Mouse (Mus musculus): Measurements from ENCODE around the gene Iars. TPM values are rescaled to one million over a fixed set of nuclear protein-coding genes. Genes with fewer than 3 reads are reported as not detected.

Gene Iars
- 10 to 100 TPM; 55.4 to 66.6 TPM for total RNA-seq (2021)
- long read RNA-seq, experiment 1, full-length matches to known transcripts = 7 of 25 reads
- long read RNA-seq, experiment 1, partial matches to known transcripts = 12 of 25 reads
- long read RNA-seq, experiment 1, other reads (novel, unspliced or antisense) = 6 of 25 reads
- long read RNA-seq, experiment 2, full-length matches to known transcripts = 18 of 30 reads
- long read RNA-seq, experiment 2, partial matches to known transcripts = 7 of 30 reads
- long read RNA-seq, experiment 2, other reads (novel, unspliced or antisense) = 5 of 30 reads

DNA sequence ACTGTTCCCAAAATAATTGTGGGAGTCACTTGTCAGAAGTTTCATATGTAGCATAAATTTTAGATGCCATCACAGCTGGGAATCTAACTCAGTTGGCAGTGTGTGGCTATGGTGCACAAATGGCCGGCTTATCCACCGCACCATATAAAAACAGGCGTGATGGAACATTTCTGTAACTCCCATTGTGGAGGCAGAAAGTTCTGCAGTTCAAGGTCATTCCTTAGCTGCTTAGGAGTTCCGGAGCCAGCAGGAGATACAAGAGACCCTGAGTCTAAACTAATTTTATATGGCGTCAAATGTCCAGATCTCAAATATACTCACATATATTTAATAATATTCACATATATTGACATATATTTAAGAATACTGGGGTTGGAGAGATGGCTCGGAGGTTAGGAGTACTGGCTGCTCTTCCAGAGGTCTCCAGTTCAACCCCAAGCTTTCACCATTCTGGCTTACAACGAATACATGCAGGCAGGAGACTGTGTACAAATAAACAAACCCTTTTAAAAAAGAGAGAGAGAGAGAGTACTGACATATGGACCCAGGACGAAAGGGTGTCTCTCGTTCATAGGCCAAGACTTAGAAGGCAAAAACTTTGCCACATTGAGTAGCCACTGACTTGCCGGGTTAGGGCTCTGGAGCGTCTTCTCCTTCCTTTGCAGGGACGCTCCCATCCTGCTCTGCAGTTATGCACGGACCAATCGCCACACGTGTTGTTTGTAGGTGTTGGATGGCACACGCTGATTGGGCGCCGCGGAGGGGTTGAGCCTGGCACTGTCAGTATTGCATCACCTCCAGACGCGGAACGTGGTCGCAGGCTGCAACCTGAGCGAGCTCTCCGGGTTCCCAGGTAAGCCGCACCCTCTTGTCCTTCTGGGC is at the start of gene Iars:
Gene Iars (plus strand): TSS at position 750 of the 882 bp plus-strand sequence.
- peak; percentile 96 for DNase-seq

DNA sequence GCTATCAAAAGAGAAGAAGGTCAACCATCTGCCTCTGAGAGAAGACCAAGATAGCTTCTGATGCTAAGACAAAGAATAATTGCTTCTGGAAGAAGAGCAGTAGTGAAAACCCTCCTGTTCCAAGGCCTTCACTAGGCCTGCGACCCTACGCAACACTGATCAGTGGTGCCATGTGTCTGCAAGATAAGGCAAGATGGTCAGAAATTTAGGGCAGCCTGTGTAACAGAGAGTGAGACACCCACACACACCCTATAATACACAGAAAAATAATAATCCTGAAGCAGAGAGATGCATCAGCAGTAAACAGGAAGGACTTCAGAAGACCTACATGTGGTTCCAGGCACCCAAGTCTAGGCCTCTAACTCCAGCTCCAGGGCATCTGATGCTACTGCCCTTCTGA is 41.9 kb upstream of the Iars start:
- no peak for DNase-seq

DNA sequence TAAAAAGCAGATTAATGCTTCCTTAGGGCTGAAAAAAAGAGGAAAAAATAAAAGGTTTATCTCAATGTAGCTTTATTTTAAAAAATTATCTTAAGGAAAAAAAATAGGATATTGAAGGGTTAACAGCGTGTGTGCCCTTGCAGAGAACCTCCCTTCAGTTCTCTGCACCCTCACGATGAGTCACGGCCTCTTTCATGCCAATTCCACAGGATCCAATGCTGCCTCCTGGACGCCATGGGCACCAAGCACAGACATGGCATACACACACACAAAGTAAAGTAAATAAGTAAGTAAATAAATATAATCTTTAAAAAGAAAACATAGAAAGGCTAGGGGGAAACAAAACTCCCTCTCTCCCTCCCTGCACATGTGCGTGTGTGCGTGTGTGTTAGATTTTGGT is 39.2 kb upstream of the Iars start:
- DNase-seq = no peak

DNA sequence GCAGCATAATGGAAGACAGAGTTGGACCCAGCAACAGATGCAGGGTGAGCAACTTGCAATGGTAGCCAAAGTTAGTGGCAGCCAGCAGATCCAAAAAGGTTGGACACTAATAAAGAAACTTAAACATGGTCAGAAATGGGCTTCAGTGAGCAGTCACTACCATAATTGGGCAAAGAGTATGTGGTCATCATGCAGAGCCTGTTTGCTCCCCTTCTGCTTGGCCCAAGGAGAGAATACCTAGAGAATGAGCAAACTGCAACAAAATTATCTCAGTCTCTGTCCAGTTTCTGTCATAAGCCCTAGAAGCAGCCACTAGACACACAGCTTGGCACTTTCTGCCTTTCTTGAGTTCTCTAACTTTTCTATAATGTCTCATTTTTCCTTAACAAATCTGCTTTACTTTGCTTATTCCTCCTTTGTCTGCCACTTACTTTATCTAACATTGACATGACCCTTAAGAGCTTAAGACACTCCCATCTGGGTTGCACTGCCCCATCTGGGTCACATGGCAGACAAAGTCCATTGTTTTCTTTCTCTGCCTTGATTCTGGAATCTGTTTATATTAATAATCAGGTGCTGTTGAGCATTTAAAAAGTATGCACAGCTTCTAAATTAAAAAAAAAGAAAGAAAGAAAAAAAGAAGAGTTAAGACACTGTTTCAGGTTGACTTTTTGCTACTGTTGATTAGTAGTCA is 38.1 kb upstream of the Iars start:
- DNase-seq = no peak

DNA sequence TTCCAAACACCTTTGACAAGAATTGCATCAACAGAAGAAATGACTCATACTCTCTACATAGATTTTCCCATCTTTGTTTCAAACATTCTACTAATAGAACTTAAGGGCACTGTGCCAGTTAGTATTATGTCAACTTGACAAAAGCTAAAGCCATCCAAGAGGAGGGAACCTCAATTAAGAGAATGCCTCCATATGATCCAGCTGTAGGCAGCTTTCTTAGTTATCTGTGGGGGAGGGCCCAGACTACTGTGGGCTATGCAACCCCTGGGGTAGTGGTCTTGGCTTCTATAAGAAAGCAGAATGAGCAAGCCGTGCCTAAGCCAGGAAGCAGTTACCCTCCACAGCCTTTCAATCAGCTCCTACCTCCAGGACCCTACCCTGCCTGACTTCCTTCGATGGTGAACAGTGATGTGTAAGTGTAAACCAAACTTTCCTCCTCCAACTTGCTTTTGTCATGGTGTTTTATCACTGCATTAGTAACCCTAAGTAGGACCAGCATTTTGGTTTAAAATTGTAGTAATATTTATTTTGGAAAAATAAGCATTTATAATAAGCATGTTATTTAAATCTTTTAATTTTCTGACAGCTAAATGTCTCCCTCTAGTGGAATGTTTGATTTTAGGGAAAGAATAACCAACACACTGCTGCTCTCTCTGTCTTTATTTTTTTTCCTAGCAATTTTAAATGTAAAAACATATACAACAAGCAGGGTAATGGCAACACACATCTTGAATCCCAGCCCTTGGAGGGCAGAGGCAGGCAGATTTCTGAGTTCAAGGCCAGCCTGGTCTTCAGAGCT is 37.0 kb upstream of the Iars start:
- no peak for DNase-seq

DNA sequence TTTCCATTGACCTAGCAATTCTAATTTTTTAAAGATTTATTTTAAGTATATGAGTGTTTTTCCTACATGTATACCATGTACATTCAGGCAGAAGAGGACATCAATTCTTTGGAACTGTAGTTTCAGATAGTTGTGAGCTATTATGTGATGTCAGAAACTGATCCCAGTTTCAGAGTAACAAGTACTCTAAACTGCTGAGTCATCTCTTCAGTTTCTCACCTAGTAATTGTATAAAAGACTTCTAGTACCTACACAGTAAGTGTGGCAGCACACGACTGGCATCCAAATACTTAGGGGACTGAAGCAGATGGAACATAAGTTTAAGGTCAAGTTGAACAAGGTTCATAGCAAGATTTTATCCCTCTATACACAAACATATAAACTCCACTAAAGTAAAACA is 35.9 kb upstream of the Iars start:
- no peak for DNase-seq

DNA sequence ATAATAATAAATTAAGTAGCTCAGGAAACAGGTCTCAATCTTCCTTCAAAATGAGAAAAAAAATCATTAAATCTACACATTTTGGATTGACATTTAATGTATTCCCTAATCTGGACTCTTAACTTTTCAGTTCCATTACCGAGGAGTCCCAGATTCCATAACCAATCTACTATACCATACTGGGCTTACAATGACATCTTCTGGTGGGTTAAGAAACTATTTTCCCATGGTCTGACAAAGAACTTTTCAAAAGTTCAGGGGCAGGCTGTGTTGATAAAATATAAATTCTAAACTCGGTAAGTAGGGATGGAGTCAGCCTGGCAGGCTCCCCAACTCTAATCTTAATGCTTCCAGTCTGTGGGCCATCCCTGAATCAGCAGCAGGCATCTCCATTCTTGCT is 30.8 kb upstream of the Iars start:
- DNase-seq = no peak

DNA sequence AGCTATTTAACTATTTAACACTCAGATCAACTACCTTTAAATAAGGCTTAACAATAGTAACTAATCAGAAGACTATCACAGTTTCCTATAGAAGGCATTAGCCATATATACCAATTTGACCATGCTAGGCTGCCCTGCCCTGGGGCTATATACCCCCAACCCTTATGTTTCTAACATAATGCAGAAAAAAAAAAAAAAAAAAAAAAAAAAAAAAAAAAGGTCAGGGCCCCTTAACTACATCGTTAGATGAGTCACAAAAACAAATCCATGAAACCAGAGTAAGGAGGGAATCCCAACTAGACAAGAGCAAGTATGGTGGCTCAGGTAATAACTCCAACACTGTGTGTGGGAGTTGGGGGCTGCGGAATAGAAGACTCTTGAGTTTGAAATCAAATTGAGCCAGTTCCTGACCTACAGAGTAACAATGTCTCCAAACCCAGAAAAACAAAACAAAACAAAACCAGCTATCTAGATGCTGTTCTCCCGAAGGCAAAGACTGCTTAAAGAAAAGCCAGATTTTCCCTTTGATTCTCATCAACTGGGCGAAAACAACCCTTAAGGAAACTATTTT is 30.0 kb upstream of the Iars start:
- no peak for DNase-seq

DNA sequence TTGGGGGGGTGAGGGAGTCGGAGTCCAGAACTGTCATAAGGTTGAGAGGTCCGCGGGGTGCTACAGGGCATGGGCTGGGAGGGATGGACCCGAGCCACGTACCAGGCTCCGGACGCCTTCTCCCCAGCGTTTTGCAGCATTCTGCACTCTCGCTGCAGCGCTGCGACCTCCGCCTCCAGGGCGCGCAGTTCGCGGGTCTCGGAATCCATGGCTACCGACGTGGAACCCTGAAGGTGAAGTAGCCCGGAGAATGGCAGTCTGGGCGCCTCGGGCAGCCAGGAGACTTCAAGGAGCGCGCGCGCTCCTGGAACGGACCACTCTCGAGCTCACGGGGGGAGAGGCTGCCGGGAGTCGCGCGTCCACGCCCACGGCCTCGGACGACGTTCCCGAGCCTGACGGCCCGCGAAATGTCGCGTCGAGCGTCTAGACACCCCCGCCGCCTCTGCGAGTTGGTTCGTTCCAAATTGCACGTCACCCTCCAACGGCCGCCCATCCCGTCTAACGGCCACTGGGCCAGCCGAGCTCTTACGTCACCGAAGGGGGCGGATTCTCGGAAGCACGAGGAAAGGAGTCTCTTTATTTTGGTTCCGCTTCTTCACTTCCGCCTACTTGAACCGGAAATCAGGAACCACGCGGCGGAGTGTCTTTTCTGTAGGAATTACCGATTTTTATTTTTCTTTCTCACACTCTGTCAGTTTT is 29.3 kb upstream of the Iars start, which contains the start of the genes Cenpp and Nol8:
Gene Cenpp (minus strand): TSS at position 305 of the 699 bp plus-strand sequence.
Gene Nol8 (plus strand): TSS at position 598 of the 699 bp plus-strand sequence.
- peak; percentile 98 for DNase-seq

DNA sequence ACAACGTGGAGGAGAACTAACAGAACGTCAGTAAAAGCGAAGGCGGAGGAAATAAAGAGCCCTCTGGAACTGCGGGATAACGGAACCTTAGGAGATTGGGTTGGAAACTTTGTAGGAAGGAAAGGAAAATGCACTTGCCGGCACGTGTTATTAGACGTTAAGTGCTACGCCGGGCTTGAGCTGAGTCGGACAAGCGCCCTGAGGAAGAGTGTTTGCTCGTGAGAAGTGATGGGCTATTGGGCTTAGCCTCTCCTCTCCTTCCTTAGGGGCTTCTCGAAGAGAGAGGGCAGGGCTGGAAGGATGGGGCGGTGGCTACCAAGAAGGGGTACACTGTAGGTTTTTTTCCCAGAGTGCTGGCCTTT is 28.7 kb upstream of the Iars start:
- DNase-seq = no peak

DNA sequence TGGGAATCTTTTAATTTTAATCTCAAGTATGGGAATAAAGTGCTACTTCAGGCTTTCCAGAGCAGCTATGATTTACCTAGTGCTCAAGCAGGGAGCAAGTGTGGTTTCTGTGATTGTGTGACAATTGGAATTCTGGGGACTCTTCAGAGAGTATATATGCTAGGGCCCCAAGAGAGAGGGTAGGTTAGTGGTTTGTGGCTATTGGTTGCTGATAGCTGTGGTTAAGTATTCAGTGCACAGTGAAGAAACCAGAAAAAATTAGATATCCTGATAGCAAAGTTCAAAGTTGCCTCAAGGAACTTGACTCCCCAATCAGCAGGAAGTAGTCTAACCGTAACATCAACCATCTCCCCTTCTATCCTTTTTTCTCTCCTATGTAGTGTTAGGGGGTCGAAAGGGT is 4.1 kb upstream of the Iars start:
- no peak for DNase-seq

DNA sequence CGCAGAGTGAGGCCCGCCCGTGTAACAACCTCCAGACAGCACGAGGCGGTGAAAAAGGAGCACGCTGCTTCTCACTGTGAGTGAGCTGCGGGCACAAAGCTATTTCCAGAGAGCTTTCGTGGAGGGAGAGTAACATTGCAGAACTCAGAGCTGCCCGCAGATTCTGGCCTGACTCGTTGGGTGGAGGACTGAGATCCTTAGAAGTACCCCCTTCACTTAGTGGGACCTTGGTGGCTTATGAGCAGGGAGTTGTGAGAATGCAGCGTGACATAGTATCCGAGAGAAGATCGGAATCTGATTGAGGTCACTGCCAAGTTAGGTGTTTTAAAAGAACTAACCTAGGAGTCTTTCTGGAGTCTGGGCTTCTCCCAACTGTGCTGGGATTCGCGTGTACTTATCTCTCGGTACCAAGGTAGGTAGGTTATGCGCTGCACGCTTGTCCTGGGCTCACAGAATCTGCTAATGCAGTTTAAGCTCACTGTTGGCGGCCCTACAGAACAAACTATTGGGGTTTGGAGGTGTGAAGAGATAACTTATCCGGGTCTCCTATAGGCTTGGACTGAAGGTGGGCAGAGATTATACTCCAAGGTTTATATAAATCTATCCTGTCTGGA is 440 bp downstream of the Iars start:
- no peak for DNase-seq

DNA sequence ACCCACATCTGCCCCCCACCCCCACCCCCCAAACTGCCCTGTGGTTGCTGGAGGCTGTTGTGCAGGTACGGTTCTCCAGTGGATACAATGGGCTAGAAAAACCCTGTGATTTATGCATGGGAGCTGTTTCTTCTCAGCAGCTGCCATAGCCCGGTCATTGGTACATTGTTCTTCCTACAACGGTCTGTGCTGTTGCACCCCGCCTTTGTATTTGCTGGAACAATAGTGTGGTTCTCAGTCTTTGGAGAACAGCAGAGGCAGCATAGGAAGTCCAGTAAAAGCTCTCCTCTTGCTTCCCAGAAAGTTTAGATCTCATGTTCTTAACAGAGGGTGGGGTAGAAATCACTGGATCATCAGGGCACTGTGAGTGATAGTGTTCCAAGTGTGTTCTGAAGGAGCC is 2.4 kb downstream of the Iars start:
- DNase-seq = no peak

DNA sequence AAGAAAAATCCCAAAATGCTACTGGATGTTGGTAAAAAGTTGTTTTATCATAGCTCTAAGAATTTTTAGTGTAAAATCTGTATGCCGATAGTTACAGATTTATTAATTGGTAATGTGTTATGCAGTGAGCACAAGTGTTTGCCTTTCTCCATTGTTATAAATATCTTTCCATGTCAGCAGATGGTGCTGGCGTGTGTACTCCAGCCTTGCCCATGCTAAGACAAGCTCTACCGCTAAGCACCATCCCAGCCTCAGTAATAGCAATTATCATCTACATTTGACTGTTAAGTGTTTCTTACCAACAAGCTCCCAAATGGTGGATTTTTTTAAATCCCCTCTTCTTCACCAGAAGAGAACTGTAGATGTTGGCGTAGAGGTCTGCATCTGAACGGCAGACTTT is 9.2 kb downstream of the Iars start:
- DNase-seq = no peak

DNA sequence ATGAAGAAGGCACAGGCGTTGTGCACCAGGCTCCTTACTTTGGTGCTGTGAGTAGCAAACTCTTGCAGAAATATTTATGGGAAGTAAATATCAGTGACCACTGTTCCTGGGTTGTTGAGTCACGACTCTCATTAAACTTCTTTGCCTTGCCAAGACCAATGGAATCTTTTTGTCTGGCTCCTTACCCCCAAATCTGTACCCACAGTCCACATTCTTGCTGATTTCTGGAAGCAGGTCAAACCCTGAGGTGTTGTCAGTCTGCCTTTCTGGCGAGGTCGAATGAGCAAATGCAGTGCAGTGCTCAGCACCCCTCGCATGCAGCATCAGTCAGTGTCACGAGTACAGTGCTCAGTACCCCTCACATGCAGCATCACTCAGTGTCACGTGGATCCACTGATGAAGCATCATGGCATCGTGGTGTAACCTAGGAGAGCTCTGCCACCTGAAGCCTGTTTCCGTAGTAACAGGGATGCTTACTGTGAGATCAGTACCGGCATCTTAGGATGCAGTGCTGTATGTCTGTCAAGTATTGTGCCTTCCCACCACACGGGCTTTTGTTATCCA is 21.4 kb downstream of the Iars start:
- no peak for DNase-seq

DNA sequence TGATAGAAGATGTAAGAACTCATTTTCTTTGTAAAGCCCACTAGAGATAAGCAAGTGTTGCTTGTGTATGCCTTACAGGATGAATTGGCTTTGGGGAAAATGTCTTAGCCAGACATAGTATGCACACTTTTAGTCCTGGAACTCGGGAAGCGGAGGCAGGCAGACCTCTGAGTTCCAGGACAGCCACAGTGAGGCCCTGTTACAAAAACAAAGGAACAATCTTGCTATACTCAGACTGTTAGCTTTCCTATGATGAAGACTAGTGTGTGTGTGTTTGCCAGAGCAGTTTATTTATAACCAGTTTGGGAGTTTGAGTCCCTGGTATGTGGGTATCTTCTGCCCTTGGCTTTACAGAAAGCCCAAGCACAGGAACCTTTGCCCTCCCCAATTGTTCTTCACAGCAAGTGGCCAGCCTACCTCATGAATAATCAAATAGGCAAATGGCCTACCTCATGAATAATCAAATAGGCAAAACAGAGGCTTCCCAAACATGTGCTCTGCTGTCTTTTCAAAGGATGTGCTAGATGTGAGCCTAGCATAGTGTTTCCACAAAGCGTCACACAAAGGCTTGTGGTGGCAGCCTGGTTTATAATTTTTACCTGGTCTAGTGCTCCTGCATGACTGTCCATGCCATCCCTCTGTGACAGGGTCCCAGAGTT is 24.3 kb downstream of the Iars start:
- DNase-seq = no peak

DNA sequence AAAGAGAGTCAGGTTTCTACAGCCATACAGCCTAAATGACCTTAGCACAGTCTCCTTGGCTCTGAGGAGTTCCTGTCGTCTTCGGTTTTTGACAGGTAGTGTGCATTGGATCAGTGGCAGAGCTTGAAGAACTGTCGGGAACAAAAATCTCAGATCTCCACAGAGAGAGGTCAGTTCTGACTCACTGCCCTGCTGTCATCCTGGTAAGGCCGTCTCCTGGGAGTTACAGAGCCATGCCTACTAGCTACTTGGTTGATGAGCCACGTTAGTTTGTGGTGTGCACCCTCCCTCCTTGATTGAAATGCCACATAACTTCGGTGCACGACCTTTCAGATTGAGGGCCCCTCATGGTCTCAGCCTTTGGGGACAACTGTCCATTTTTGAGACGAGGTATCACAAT is 26.4 kb downstream of the Iars start:
- DNase-seq = no peak

DNA sequence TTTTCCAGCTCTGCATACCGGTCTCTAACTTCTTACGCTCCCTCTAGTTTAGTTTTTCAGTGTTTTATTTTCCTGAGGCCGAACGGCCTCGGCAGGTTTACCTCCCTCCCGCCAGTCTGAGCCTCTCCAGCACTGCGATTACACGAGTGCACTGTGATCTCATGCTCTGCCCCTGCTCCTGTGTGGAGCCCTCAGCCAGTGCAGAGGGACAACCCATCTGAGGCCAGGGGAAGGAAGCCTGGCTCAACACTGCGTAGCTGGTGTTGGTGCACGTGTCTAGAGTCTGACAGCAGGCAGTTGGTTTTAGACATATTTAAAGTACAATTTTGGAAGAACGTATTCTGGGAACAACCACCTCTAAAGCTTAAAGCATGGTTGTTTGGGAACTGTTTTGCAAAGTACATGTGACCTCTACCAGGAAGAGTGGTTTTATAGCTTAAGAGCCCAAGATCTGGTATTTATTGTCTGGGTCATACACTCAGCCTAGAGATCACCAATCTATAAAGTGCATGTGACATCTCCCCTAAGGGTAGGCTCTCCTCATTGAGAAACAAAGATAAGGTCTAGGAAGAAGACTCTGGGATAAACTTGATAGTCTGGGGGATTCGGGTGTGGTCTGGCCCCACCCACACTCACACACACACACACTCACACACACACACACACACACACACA is 30.3 kb downstream of the Iars start:
- no peak for DNase-seq

DNA sequence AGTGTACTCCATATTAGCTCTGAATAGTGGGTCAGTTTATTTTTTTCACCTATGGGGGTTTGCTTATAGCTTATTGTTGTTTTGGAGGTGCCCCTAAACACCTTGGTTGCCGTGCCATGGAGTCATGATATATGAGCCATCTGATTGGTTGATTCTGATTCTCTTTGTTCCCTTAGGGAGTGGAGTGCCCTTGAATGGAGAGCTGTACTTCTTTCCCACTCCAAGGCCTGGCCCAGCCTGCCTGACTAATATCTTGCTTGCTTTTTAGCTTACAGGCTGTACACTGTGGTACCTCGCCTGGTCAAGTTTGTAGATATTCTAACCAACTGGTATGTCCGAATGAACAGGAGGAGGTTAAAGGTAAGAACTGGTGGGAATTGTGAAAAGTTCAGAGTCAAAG is 37.4 kb downstream of the Iars start:
- DNase-seq = no peak

Data from gastrocnemius, postnatal 25 days (tissue).